Mouse (Mus musculus): ENCODE results near the gene 1700001P01Rik.

GRCm38 (mm10) chr11:97804841-97805661 is 29.3 kb upstream of the 1700001P01Rik start:
- TF ChIP-seq POLR2A (IDR thresholded peaks at IDR 0.05; ENCODE audit: control insufficient read depth, extremely low read depth, insufficient read depth, low read length, poor library complexity) (no peak), CTCF (IDR thresholded peaks at IDR 0.05; ENCODE audit: borderline replicate concordance, control insufficient read depth, extremely low read depth, insufficient read depth, low read length, poor library complexity) (no peak)

All from thymus, adult 2 months (tissue).